Mouse (Mus musculus) cerebellum, adult 9-11 months (tissue): ENCODE measurements around the gene Pank3.
"Not testable (repeated sequence)": the region's sequence is repeated elsewhere in the genome, so short reads cannot be mapped to it uniquely, and the experiment has no call there.

Experiments
- DNase-seq: peaks from one replicate; pipeline ENCODE4 v3.0.0; 2022

Gene Pank3

GRCm38 (mm10) chr11:35782444-35782843 is 13.2 kb downstream of the Pank3 start:
- DNase-seq = no peak

DNA sequence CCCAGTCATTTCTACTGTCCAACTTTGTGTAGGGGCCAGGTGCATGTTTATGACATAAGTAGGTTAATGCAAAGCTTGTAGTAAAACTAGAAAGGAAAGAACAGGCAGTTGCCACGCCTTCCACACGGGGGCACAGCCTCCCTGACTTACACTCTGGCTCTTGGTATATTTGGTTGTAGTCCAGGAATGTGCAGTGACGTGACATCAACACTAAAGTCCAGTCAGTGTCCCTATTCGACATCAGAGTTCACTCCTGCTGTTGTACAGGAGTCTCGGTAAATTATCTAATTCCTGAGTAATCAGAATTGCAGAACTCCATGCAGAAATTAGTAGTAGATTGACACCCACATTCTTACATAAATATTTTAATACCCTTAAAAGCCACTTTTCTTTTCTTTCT is 13.8 kb downstream of the Pank3 start:
- no peak for DNase-seq

GRCm38 (mm10) chr11:35784002-35784401 is 14.7 kb downstream of the Pank3 start:
- no peak for DNase-seq

DNA sequence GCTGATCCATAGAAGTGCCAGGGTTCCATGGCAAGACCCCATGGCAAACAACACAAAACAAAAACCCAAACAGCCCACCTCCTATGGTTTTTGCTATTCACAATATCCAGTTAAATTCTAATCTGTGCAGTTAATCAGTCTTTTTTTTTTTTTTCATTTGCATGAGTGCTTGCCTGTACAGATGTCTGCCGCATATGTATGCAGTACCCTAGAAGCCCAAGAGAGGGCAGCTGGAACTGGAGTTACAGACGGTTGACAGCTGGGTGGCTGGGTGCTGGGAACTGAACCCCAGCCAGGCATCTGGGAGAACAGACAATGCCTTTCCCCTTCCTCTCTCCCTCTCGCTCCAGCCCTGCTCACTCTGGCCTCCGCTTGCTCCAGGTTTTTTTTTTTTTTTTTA is 15.3 kb downstream of the Pank3 start:
- no peak for DNase-seq

DNA sequence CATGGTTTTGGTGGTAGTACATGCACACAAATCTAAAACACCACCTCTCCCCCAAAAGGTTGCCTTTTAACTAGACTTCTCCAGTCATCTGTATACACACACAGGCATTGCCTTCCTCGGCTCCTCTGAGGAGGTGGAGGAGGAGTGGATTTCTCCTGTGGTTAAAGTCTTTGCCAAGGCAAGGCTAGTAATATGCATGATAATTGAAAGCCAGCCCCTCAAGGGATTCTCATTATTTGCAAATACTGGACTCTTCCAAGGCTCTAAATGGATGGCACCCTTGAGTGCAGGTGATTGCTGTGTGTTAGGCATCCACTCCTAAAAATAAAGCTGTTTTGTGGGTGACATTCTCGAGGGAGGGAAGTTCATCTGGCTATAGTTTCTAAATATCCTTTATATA is 19.2 kb downstream of the Pank3 start:
- no peak for DNase-seq

DNA sequence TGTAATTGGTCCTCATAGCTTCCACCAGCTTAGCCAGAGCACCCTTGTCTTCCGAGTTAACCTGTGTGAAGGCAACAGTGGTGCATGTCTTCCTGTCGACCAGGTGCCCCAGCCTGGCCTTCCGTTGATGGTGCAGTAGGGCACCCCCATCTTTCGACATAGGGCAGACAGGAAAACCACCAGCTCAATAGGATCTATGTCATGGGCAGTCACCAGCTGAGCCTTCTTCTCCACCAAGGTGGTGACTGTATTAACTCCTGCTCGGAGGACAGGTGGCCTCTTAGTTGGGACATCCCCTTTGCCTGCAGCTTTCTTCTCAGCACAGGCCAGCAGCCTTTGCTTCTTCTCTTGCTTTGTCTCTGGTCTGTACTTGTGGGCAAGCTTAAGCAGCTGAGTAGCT is 23.5 kb downstream of the Pank3 start:
- DNase-seq = not testable (repeated sequence)

DNA sequence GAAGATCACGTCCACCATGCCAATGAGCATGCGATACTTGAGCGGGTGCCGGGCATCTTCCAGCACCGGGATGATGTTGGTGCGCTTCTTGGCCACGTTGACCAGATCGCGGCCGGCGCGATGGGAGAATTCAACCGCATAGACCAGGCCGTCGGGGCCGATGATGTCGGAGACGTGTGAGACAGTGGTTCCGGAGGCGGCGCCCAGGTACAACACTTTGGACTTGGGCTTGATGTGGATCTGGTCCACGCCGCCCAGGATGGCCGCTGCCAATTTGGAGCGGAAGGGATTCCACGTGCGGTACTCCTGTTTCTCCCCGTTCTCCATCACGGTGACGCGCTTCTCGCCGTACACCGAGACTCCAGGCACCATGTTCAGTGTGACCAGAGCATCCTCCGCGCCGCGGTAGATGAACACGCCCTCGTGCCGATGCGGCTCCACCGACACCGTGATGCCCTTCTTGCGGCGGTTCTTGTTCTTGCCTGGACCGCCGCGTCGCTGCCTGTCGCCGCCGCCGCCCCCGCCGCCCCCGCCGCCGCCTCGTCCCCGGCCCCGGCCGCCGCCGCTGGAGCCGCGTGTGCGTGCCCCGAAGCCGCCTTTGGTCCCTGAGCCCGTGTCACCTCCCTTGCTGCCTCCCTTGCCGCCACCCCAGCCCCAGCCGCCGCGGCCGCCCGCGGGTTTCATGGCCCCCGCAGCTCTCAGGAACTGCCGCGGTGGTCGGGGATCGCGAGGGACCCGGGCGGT is 28.6 kb downstream of the Pank3 start:
- peak; percentile 55 for DNase-seq

DNA sequence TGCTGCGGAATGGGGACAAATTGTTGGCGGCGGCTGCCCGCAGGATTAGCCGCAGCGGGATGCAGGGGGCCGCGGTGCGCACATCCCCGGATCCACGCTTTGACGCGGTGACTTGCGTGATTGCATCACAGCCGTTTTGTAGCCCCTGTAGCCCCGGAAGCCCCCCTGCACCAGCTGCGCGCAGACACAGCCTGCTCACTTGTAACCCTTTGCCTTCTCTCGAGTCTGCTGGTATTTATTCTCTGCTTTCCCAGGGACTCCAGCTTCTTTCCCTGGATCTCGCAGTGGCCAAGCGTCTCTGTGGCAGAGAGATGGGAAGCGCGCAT is 29.2 kb downstream of the Pank3 start:
- DNase-seq = peak; percentile 80

DNA sequence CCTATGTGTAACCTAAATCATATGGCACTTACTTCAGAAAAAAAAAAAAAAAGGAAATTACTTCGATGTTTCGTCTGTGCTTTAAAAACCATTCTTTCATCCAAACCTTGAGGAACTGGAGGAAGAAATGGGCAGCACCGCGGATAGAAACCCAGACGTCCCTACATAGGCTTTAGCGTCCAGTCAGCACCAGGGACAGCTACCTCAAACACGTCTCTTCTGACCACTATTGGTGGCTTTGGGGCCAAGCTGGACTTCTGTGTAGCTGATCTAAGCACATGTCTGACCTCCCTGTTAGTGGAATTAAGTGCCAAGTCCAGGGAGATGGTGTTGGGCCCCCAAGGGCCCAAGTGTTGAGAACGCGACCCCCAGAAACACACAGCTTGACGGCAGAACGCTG is 29.6 kb downstream of the Pank3 start, which contains the start of gene Fbll1:
TSS of gene Fbll1 (minus strand) at position 11 of the 400 bp plus-strand sequence.
- DNase-seq = peak; percentile 42

DNA sequence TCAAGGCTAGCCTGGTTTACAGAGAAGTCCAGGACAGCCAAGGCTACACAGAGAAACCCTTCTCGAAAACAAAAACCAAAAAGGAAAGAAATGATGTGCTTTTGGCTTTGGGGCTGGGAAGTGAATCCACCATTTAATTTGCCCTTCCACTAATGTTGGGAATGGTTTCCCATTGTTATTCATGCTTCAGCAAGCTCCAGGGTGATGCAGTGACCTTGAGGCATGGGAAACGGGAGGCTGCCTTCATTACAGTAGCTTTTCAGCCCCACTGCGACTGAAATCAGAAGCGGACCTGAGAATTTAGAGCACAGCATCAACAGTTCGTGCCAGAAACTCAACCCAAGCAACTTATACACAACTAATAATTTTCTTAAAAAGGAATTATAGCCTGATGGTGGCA is 32.0 kb downstream of the Pank3 start:
- DNase-seq = no peak

- no peak for DNase-seq
Measured at GRCm38 (mm10) chr11:35811458-35811857, 42.2 kb downstream of the Pank3 start.

- DNase-seq = no peak
Measured at GRCm38 (mm10) chr11:35816316-35816715, 47.0 kb downstream of the Pank3 start.

- DNase-seq = no peak
Measured at GRCm38 (mm10) chr11:35827714-35828113, 58.4 kb downstream of the Pank3 start.

GRCm38 (mm10) chr11:35832139-35832538 is 62.9 kb downstream of the Pank3 start:
- DNase-seq = no peak

DNA sequence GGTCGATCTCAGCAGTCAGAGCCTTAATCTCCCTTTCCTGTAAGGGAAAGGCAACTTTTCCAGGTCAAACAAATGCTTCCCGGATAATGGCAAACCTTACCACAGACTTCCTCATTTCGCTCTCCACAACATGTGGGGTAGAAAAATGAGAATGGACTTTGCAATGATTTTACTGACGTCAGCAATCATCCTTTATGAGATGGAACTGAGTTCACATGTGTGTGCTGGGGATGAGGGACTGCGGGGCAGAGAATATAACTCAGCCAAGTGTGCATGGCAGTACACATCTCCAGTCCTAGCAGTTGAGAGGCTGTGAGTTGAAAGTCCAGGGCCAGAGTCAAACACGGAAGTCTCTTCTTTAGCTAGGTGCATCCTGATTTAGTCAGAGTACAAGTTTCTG is 64.0 kb downstream of the Pank3 start:
- DNase-seq = no peak

DNA sequence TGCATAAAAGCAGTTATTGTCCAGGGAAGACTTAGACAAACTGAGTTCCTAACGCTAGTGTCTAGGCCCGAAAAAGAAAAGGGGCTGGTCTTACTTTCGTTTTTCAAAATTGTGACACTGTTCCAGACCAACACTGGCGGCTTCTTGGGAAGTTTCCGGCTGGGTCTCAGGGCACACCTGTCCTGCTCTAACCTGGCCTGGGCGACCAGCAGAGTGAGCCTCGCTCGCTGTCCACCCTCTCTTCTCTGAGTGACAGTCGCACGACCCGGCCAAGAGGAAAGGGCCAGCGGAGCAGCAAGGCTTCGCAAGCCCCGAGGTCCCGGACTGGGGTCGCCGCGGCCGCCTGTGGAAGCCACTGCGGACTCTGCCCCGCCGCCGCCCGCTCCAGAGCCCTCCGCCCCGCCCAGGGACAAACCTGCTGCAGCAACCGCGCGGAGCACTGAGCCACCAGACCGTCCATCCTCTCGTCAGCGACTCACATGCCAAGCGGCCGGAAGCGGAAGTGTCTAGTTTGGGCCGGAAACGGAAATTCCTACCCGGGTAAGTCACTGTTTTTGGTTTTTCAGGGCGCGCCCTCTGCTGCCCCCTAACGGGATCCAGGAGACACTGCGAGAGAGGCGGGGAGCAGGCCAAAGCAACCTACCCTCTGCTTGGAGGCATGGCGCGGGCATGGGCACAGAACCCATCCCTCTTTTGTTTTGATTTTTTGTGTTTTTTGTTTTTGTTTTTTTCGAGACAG is 64.9 kb downstream of the Pank3 start, which contains the start of gene Rars:
TSS of gene Rars (minus strand) at position 485 of the 739 bp plus-strand sequence.
- peak; percentile 93 for DNase-seq

DNA sequence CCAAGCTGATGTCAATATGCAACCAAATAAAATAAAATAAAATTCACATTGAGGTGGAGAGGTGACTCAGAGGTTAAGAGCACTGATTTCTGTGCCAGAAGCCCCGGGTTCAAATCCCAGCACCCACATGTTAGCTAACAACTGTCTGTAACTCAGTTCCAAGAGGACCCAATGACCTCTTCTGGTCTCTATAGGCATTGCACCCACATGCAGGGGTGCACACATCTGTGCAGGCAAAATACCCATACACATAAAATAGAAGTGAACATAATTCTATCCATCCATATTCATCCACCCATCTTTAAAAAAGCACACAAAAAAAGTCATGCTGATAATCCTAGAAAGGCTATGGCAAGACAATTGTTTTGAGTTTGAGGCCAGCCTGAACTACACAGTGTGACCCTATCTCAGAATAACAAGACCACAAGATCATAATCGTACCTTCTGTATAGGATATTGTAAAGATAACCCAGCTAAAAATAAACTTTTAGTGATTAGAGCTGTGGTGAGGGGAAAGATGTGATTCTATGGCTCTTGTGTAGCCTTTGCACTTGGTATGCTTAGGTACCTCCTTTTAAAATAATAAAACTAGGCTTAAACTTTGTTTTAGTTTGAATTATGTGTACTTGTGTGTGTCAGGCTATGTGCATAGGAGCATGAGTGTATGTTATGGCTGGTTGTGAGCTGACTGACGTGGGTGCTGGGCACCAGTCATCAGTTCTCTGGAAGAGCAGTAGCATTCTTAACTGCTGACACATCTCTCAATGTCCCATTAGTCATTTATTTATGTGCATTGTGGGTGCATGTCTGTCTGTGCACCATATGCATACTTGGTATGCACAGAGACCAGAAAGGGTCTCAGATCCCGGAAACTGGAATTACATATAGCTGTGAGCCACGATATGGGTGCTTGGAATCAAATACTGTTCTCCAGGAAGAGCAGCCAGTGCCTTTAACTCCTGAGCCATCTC is 68.2 kb downstream of the Pank3 start:
- no peak for DNase-seq

GRCm38 (mm10) chr11:35838345-35839338 is 69.4 kb downstream of the Pank3 start:
- peak; percentile 88 for DNase-seq

GRCm38 (mm10) chr11:35840282-35840681 is 71.0 kb downstream of the Pank3 start:
- DNase-seq = no peak

DNA sequence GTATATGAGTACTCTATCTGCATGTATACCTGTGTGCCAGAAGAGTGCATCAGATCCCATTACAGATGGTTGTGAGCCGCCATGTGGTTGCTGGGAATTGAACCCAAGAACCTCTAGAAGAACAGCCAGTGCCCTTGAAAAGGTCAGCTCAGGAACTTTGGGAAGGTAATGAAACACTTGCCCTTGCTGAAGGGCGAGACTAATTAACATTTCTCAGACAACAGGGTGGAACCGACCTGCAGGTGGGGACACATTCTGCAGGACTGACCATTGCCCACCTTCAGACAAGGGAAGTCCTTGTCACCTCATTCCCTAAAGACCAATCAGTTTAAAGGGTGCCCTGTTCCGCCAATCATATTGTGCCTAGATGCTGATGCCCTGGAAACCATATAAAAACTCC is 71.5 kb downstream of the Pank3 start:
- not testable (repeated sequence) for DNase-seq
